Mouse (Mus musculus) MEL (cell line): ENCODE results near the gene Gm6377. TPM values are rescaled to one million over a fixed set of nuclear protein-coding genes. Genes with fewer than 3 reads are reported as not detected.

ENCODE experiments used
- polyA plus RNA-seq, 2 experiments: library from polyadenylated mRNA; stranded (reverse) in 1 of 2; unstranded in 1 of 2; fragments of >175 nt in 1 of 2; fragments of >200 nt in 1 of 2; gene quantifications; 2 replicates each; pipeline versions ENCODE4 v1.2.1 to v1.2.4; 2012; ENCODE audit warnings: low replicate concordance in 2 of 2, low read depth in 1 of 2; ENCODE audit not compliant: insufficient read length in 2 of 2, insufficient read depth in 1 of 2, missing spikeins in 1 of 2
- total RNA-seq: library from RNA; depleted of rRNA; stranded (reverse); fragments of 300-350 nt; gene quantifications from 2 replicates; pipeline ENCODE4 v1.2.3, GENCODE M21; 2012; rRNA removed

Gene Gm6377
- total and polyA plus RNA-seq, 3 experiments, result 0.07 to 0.08 TPM; not detected in 1

Other genes starting within 250 kb of the Gm6377 start
- gene Hmgn5, start 183.4 kb upstream of the Gm6377 start, total RNA-seq, result 9.8 and 13.8 TPM in 2 replicates
- 100 to 1,000 TPM; 102 to 164 TPM for gene Hmgn5, start 183.4 kb upstream of the Gm6377 start, polyA plus RNA-seq
- gene Sh3bgrl, start 101.4 kb upstream of the Gm6377 start, total RNA-seq, result 79.7 and 83.6 TPM in 2 replicates
- gene Sh3bgrl, start 101.4 kb upstream of the Gm6377 start, polyA plus RNA-seq, result 100 to 1,000 TPM in 1 of 2 experiments, 10 to 100 TPM in 1; 50.5 to 126 TPM